Mouse (Mus musculus) lung, adult 2 months (tissue): Measurements from ENCODE around the gene Stx19. TPM values are rescaled to one million over a fixed set of nuclear protein-coding genes. Genes with fewer than 3 reads are reported as not detected.

Experiments
- DNase-seq: peaks from one replicate; pipeline ENCODE4 v3.0.0; 2022
- H3K4me1 ChIP-seq: fragments of 200-500 bp; 2 replicates; pipeline ENCODE4 v1.6.1; 2011; ENCODE audit warnings: low read length; ENCODE audit not compliant: control insufficient read depth, insufficient read depth
- H3K4me3 ChIP-seq: fragments of 200-500 bp; replicated peaks from 2 replicates; pipeline ENCODE3; 2011; ENCODE audit warnings: low read depth, mild to moderate bottlenecking, control low read depth, low read length; ENCODE audit errors: extremely low read depth
- CTCF ChIP-seq: fragments of 200-500 bp; IDR thresholded peaks from 2 replicates; pipeline ENCODE4 v1.5.1; 2011; ENCODE audit warnings: mild to moderate bottlenecking, low read length, control low read depth; ENCODE audit not compliant: insufficient read depth
- POLR2A ChIP-seq: fragments of 200-500 bp; IDR thresholded peaks from 2 replicates; pipeline ENCODE4 v1.6.1; 2011; ENCODE audit warnings: low read depth, mild to moderate bottlenecking, control low read depth, low read length, borderline replicate concordance; ENCODE audit errors: extremely low read depth
- WGBS: fragments of 180-500 bp; shearing (Covaris S2); methylation state at CpG from one replicate; pipeline ENCODE4 v1.1.7; 2018; 5-methylcytosine and 5-hydroxymethylcytosine counted together
- polyA plus RNA-seq: library from polyadenylated mRNA; depleted of rRNA; stranded (reverse); fragments of >200 nt; gene quantifications from 2 replicates; pipeline ENCODE4 v1.2.3, GENCODE M21; 2012

Stx19 gene
- polyA plus RNA-seq, 1 experiment, result 1.2 TPM

DNA sequence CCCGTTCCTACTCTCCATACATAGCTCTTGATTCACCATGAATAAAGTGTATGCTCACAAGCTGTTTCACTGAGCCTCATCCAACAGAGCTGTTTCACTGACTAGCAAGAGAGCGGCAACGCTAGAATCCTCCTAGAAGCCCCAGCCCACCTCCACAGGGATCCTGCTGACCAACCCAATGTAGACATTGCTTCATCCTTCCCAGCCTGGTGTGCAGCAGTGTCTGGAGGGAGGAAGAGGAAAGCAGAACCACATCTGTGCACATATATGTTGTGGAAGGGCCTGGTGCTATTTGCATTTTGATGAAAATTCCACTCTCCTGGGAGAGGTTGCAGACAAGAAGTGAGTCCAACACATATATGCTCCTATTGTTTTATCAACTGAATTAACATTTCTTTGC is 9.9 kb upstream of the Stx19 start:
- Histone ChIP-seq H3K4me3 (no peak overlapping the region), H3K4me1 (peaks cover 3% of the 10 kb centered on the region)
- WGBS, result 95% methylated on average over 3 of the region's 3 CpGs
- no peak for DNase-seq
- no peak for TF ChIP-seq CTCF
- no peak for TF ChIP-seq POLR2A

DNA sequence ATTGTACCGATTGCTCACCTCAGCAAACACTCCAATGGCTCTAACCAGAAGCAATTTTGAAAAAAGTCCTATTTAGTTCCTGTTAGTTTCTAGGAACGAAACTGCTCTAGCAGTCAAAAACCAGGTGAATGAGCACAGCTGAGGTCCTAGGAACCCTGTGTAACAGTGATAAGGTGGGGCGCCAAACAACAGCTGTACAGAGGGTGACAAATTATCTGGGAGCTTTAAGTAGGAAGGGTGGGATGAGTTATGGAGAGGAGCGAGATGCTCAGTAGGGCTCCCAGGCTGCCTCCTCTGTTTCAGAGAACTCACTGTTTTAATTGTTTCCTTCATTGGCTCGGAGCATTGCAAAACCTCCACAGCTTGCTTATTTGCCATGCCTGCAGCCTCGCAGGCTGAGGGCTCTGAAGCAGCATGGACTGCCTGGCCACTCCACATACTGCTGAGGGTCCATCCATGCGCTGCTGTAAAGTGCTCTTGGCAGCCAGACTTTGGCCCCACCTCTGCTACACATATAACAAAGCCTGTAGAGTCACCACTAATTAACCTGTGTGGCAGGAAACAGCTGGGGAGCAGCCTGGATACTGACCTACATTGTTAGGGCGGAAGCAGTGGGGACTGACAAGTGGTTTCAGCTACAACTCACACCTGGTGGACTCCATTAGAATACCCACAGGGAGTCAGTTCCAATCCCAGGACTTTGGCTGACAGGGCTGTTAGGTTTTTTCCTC is 7.1 kb upstream of the Stx19 start:
- DNase-seq, result no peak
- no peak overlapping the region for H3K4me3 ChIP-seq
- H3K4me1 ChIP-seq, result peaks cover 3% of the 10 kb centered on the region
- 56% methylated on average over 8 of the region's 8 CpGs for WGBS
- no peak for TF ChIP-seq CTCF
- no peak for TF ChIP-seq POLR2A

- WGBS, result 74% methylated on average over 4 of the region's 4 CpGs
- Histone ChIP-seq H3K4me1 (peaks cover 3% of the 10 kb centered on the region), H3K4me3 (no peak overlapping the region)
- TF ChIP-seq CTCF (no peak), POLR2A (no peak)
- no peak for DNase-seq
Observed at GRCm38 (mm10) chr16:62810855-62811254, 3.6 kb upstream of the Stx19 start.

GRCm38 (mm10) chr16:62813790-62814189 is 686 bp upstream of the Stx19 start:
- no peak for DNase-seq
- TF ChIP-seq CTCF, result no peak
- Histone ChIP-seq H3K4me1 (no peaks in the 10 kb centered on the region; the same call in 1 of the 2 replicates), H3K4me3 (no peak overlapping the region)
- 70% methylated on average over 5 of the region's 5 CpGs for WGBS

- 94% methylated on average over 6 of the region's 6 CpGs for WGBS
- DNase-seq, result no peak
- no peak overlapping the region for H3K4me3 ChIP-seq
- TF ChIP-seq POLR2A (no peak), CTCF (no peak)
- no peaks in the 10 kb centered on the region; the same call in 1 of the 2 replicates for H3K4me1 ChIP-seq
Observed at GRCm38 (mm10) chr16:62822472-62822871, 8.0 kb downstream of the Stx19 start.

DNA sequence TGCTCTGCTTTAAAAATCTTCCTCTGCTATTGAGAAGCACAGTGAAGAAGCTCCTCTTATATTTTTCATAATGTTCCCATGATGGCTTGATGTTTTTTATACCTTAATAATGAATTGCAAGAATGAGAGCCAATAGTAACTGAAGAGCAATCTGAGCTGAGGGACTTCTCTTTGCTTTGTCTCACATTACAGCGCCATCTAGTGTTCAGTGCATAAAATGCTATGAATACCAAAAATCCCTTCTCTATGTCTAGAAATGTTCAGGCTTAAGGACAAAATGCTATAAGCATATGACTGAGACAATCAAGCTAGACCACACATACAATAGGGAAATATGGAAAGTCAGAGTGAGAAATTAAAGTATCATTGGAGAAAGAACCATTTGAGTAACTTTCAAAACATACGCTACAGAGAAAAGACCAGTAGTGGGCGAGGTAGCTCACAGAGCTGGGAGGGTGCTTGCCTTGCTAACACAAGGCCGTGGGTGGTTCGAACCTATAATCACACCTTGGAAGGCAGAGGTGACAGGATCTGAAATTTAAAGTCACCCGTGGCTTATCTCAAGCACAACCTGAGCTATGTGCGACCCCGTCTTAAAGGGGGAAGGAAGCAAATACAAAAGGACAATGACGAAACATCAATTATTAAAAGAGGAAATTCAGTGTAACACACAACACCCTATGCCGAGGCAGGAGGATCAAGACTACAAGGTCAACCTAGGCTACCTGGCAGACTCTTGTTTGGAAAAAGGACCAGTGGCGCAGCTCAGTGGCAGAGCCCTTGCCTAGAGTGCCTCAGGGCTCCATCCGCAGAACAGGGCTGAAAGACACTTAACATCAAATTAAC is 11.9 kb downstream of the Stx19 start:
- TF ChIP-seq CTCF (no peak), POLR2A (no peak)
- Histone ChIP-seq H3K4me1 (no peaks in the 10 kb centered on the region), H3K4me3 (no peak overlapping the region)
- 65% methylated on average over 12 of the region's 12 CpGs for WGBS
- no peak for DNase-seq

DNA sequence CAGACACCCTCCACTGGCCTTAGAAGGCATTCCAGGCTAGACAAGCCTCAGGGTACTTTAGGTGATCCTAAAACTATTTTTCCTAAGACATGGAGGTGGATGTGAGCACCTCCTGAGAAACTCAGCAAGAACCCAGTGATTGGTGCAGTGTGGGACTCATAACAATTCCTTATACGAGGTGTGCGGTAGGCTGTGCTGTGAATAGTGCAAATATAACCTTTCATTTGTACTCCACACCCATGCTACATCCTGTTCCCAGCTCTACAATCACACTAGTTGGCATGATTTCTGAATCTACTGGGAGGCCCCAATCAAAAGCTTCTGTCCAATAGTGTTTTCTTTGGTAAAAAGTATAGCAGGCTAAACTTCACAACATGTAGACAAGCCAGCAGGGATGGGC is 17.6 kb downstream of the Stx19 start:
- 41% methylated on average over 2 of the region's 2 CpGs for WGBS
- H3K4me3 ChIP-seq, result no peak overlapping the region
- no peak for TF ChIP-seq CTCF
- no peak for TF ChIP-seq POLR2A
- no peak for DNase-seq
- peaks cover 5% of the 10 kb centered on the region; the same call in 1 of the 2 replicates for H3K4me1 ChIP-seq

DNA sequence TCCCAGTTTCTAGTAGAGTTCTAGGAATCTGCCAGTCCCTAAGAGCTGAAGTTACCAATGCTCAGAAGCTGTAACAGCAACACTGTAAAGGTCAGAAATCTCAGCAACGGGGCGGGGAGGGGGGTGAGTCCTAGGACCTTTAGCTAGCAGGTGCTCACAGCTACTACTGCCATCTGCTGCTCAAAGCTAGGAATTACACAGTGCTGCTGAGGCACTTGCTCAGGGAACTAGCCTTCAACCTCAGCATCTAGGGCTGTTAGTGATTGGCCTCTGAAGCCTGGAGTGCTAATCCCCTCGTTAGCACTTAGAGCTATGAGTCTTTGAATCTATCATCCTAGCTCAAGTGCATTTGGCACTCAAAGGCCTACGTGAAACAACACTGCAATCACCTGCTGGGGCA is 18.0 kb downstream of the Stx19 start:
- WGBS, result 17% methylated on average over 4 of the region's 4 CpGs
- H3K4me3 ChIP-seq, result no peak overlapping the region
- TF ChIP-seq POLR2A (no peak), CTCF (peak; percentile 88)
- peaks cover 5% of the 10 kb centered on the region; the same call in 1 of the 2 replicates for H3K4me1 ChIP-seq
- no peak for DNase-seq

DNA sequence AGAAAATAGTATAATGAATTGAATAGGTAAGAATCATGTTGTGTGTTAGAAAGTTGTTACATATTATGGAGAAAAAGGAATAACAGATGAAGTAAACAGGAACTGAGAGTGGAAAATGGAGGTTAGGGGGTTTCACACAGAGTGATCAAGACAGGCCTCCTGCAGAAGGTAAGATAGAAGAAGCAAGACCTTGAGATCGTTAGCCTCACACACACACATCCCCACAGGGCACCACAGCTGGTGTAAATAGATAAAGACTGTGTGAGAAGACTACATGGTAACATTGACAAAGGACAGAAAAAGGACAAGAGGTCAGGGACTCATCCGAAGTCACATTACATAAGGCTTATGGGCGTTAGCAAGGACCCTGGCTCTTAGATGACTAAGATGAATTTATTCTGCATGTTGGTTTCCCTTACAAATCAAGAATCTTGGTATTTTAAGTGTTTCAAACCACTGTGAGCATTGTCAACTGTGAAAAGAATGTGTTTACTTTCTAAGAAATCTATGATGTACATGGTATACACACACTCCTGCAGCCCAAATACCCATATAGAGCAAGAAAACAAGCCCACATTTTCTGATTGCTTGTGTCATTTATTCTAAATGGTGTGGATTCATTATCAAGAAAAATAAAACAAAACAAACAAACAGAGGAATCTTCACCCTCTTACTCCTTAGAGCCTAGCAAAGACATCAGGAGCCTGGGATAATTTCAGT is 19.7 kb downstream of the Stx19 start:
- Histone ChIP-seq H3K4me3 (no peak overlapping the region), H3K4me1 (peaks cover 5% of the 10 kb centered on the region; the same call in 1 of the 2 replicates)
- TF ChIP-seq CTCF (no peak), POLR2A (no peak)
- WGBS, result 34% methylated on average over 3 of the region's 3 CpGs
- DNase-seq, result no peak

GRCm38 (mm10) chr16:62845341-62845740 is 30.9 kb downstream of the Stx19 start:
- no peak for DNase-seq
- Histone ChIP-seq H3K4me1 (peaks cover 2% of the 10 kb centered on the region; the same call in 1 of the 2 replicates), H3K4me3 (no peak overlapping the region)
- WGBS, result 81% methylated on average over 6 of the region's 6 CpGs
- TF ChIP-seq CTCF (no peak), POLR2A (no peak)
